Mouse (Mus musculus) MEL (cell line): Measurements from ENCODE around the gene Unc13d.

Experiments
- CHD2 ChIP-seq: IDR thresholded peaks from 2 replicates; pipeline ENCODE4 v1.6.1; 2011; ENCODE audit warnings: low read length, improper control_type of control experiment
- CTCF ChIP-seq, 3 experiments: IDR thresholded peaks in 2 of 3; conservative IDR thresholded peaks in 1 of 3; 2 replicates each; pipeline ENCODE4 v1.5.1; 2011 to 2012; ENCODE audit warnings: low read length in 3 of 3, low read depth in 2 of 3, mild to moderate bottlenecking in 2 of 3, improper control_type of control experiment in 1 of 3, inconsistent platforms in 1 of 3, mixed read lengths in 1 of 3, moderate library complexity in 1 of 3; ENCODE audit not compliant: control insufficient read depth in 1 of 3, insufficient read depth in 1 of 3, poor library complexity in 1 of 3, severe bottlenecking in 1 of 3
- EP300 ChIP-seq, 2 experiments: IDR thresholded peaks; 2 replicates each; pipeline ENCODE4 v1.6.1; 2011; ENCODE audit warnings: improper control_type of control experiment in 2 of 2, low read length in 2 of 2, low read depth in 1 of 2, mild to moderate bottlenecking in 1 of 2
- MAX ChIP-seq: IDR thresholded peaks from 2 replicates; pipeline ENCODE4 v1.6.1; 2011; ENCODE audit warnings: low read length, improper control_type of control experiment
- MXI1 ChIP-seq: IDR thresholded peaks from 2 replicates; pipeline ENCODE4 v1.6.1; 2011; ENCODE audit warnings: mild to moderate bottlenecking, low read depth, low read length, improper control_type of control experiment
- NELFE ChIP-seq: IDR thresholded peaks from 2 replicates; pipeline ENCODE4 v1.6.1; 2011; ENCODE audit warnings: low read depth, low read length, improper control_type of control experiment
- POLR2A ChIP-seq, 2 experiments: IDR thresholded peaks; 2 replicates each; pipeline ENCODE4 v1.6.1; 2011 to 2012; ENCODE audit warnings: low read length in 2 of 2, mild to moderate bottlenecking in 2 of 2, control low read depth in 1 of 2, improper control_type of control experiment in 1 of 2, low read depth in 1 of 2, moderate library complexity in 1 of 2; ENCODE audit not compliant: control insufficient read depth in 1 of 2, insufficient read depth in 1 of 2, poor library complexity in 1 of 2
- POLR2AphosphoS2 ChIP-seq: IDR thresholded peaks from 2 replicates; pipeline ENCODE4 v1.6.1; 2011; ENCODE audit warnings: low read length, improper control_type of control experiment
- USF2 ChIP-seq, 2 experiments: IDR thresholded peaks; 2 replicates each; pipeline ENCODE4 v1.6.1; 2011 to 2012; ENCODE audit warnings: improper control_type of control experiment in 2 of 2, low read length in 2 of 2, borderline replicate concordance in 1 of 2, inconsistent platforms in 1 of 2, low read depth in 1 of 2, mild to moderate bottlenecking in 1 of 2; ENCODE audit not compliant: insufficient read depth in 1 of 2
- ZKSCAN1 ChIP-seq: IDR thresholded peaks from 2 replicates; pipeline ENCODE4 v1.6.1; 2012; ENCODE audit warnings: low read depth, mild to moderate bottlenecking, inconsistent platforms, low read length, improper control_type of control experiment, moderate library complexity
- ZMIZ1 ChIP-seq: IDR thresholded peaks from 2 replicates; pipeline ENCODE4 v1.6.1; 2012; ENCODE audit warnings: low read depth, mild to moderate bottlenecking, inconsistent platforms, low read length, improper control_type of control experiment, moderate library complexity

GRCm38 (mm10) chr11:116012262-116012947, 65.4 kb downstream of the Unc13d start, which contains the start of gene Galk1:
- no peak for TF ChIP-seq CTCF (IDR thresholded peaks at IDR 0.05 in 2 of 3, conservative IDR thresholded peaks at IDR 0.05 in 1 of 3; ENCODE audit: control insufficient read depth in 1 of 3, insufficient read depth in 1 of 3, low read depth in 2 of 3, low read length in 3 of 3, poor library complexity in 1 of 3, severe bottlenecking in 1 of 3)
- TF ChIP-seq NELFE = peak; percentile 73
- TF ChIP-seq CHD2 = no peak
- TF ChIP-seq MAX = peak; percentile 82
- TF ChIP-seq ZMIZ1 = peak; percentile 50; the same call in 1 of the 2 replicates
- TF ChIP-seq USF2 (IDR thresholded peaks at IDR 0.05; ENCODE audit: borderline replicate concordance in 1 of 2, insufficient read depth in 1 of 2, low read depth in 1 of 2, low read length in 2 of 2) = peak in 1 of 2 experiments; percentile 41; a peak in 1 of 4 replicates
- TF ChIP-seq POLR2A (IDR thresholded peaks at IDR 0.05; ENCODE audit: control insufficient read depth in 1 of 2, insufficient read depth in 1 of 2, low read depth in 1 of 2, low read length in 2 of 2, poor library complexity in 1 of 2) = peak; percentile 59 to 88; a peak in 3 of 4 replicates
- no peak for TF ChIP-seq ZKSCAN1
- TF ChIP-seq POLR2AphosphoS2 = peak; percentile 57; the same call in 1 of the 2 replicates
- no peak for TF ChIP-seq EP300 (IDR thresholded peaks at IDR 0.05; ENCODE audit: low read depth in 1 of 2, low read length in 2 of 2)
- TF ChIP-seq MXI1 = peak; percentile 97
